Mouse (Mus musculus) heart, postnatal 25 days (tissue): ENCODE measurements around the gene Nop16. TPM values are rescaled to one million over a fixed set of nuclear protein-coding genes. Genes with fewer than 3 reads are reported as not detected.
A peak's percentile ranks its signal among the peaks of the same experiment; 100 is the strongest.

Source experiments
- DNase-seq: peaks from one replicate; pipeline ENCODE4 v3.0.0; 2022; ENCODE audit warnings: low spot score
- intact Hi-C: fragments of 180-260 bp; cut with DNase I; formaldehyde crosslinking; loops from one replicate; pipeline ENCODE4 v1.15.1; 2025
- total RNA-seq, 2 experiments: library from RNA; stranded (reverse); gene quantifications; 2 replicates each; pipeline ENCODE4 v1.2.3; 2021

The Nop16 gene
- total RNA-seq, 2 experiments from 2014 or later, result 15.2 to 15.6 TPM

GRCm38 (mm10) chr13:54598622-54599143 is 8.8 kb upstream of the Nop16 start:
- intact Hi-C loops, result no loop called here
- DNase-seq, result no peak

- intact Hi-C loops, result no loop called here
- no peak for DNase-seq
Measured at GRCm38 (mm10) chr13:54596870-54597269, 7.0 kb upstream of the Nop16 start.

GRCm38 (mm10) chr13:54596107-54596690 is 6.3 kb upstream of the Nop16 start:
- DNase-seq, result no peak

GRCm38 (mm10) chr13:54593617-54594016 is 3.7 kb upstream of the Nop16 start:
- intact Hi-C loops, result no loop called here

More at GRCm38 (mm10) chr13:54596107-54596690, 6.3 kb upstream of the Nop16 start:
- intact Hi-C loops, result no loop called here

GRCm38 (mm10) chr13:54591776-54592356 is 2.0 kb upstream of the Nop16 start:
- no peak for DNase-seq
- intact Hi-C loops, result loop anchor here (2.0 kb wide), 2 partner anchors 15 to 29 kb away; partner anchors contain the start of gene Faf2

More at GRCm38 (mm10) chr13:54593617-54594016, 3.7 kb upstream of the Nop16 start:
- no peak for DNase-seq

- intact Hi-C loops, result loop anchor here (2.0 kb wide), 1 partner anchor 25 kb away; the partner anchor contains the start of gene 4833439L19Rik
- DNase-seq, result no peak
Measured at GRCm38 (mm10) chr13:54589414-54589995, 385 bp downstream of the Nop16 start.

- intact Hi-C loops, result no loop called here
Measured at GRCm38 (mm10) chr13:54585831-54586230, 4.1 kb downstream of the Nop16 start.

GRCm38 (mm10) chr13:54582860-54583259 is 7.0 kb downstream of the Nop16 start:
- intact Hi-C loops, result no loop called here
- DNase-seq, result no peak

More at GRCm38 (mm10) chr13:54585831-54586230, 4.1 kb downstream of the Nop16 start:
- DNase-seq, result no peak

- intact Hi-C loops, result no loop called here
- no peak for DNase-seq
Measured at GRCm38 (mm10) chr13:54582126-54582525, 7.8 kb downstream of the Nop16 start.

GRCm38 (mm10) chr13:54581385-54581784 is 8.5 kb downstream of the Nop16 start:
- intact Hi-C loops, result no loop called here
- DNase-seq, result no peak

- intact Hi-C loops, result loop anchor here (5.0 kb wide), 1 partner anchor 44 kb away; the partner anchor contains the start of gene Faf2
- DNase-seq, result no peak
Measured at GRCm38 (mm10) chr13:54577652-54578507, 12.0 kb downstream of the Nop16 start.

- DNase-seq, result no peak
- intact Hi-C loops, result loop anchor here (5.0 kb wide), 1 partner anchor 47 kb away; the partner anchor contains the start of gene Faf2
Measured at GRCm38 (mm10) chr13:54575489-54575888, 14.4 kb downstream of the Nop16 start.

- DNase-seq, result peak; percentile 61
- intact Hi-C loops, result loop anchor here (5.0 kb wide), 1 partner anchor 47 kb away; the partner anchor contains the start of gene Faf2
Measured at GRCm38 (mm10) chr13:54574854-54575481, 14.9 kb downstream of the Nop16 start, which contains the start of gene Arl10. Gene Arl10, plus strand, starts transcription at chr13:54575015.

- no peak for DNase-seq
- intact Hi-C loops, result no loop called here
Measured at GRCm38 (mm10) chr13:54572621-54573020, 17.3 kb downstream of the Nop16 start.

GRCm38 (mm10) chr13:54571637-54572036 is 18.3 kb downstream of the Nop16 start:
- DNase-seq, result no peak
- intact Hi-C loops, result no loop called here

GRCm38 (mm10) chr13:54570736-54571135 is 19.2 kb downstream of the Nop16 start:
- intact Hi-C loops, result no loop called here
- no peak for DNase-seq

- DNase-seq, result no peak
- intact Hi-C loops, result no loop called here
Measured at GRCm38 (mm10) chr13:54569282-54569681, 20.6 kb downstream of the Nop16 start.

- no peak for DNase-seq
- intact Hi-C loops, result no loop called here
Measured at GRCm38 (mm10) chr13:54568380-54568779, 21.5 kb downstream of the Nop16 start.
